Mouse (Mus musculus): ENCODE results near the gene Timm17a.
A peak's percentile ranks its signal among the peaks of the same experiment; 100 is the strongest.

Gene Timm17a

DNA sequence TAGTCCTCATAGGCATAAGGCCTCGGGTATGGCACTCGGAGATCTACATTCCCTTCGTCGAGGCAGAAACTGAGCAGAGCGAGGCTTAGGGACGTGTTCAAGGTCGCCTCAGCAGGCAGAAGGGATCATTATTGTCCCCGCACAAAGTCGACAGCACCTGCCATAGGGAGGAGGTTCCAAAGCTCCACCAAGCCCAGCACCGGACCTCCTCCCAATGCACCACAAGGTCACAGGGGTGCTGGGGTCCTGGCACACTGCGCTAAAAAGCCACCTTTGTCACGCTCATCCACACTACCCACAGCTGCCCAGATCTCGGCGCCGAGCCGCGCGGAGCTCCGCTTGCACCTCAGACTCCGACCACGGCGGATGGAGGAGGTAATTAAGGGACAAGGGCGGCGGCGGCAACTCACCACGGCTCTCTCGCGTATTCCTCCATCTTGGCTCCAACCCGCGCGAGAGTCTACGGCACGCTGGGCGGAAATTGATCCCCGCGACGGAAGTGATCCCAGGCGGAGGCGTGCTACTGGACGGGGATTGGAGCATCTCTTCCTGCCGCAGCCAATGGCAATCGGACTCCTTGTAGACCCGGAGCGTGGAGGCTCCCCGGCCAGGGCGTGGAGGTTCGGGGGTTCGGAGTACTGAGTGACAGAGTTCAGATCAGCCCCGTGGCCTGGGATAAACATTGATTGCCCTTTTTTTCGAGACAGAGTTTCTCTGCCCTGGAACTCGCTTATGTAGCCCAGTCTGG lies at the start of gene Timm17a:
Gene Timm17a, minus strand, starts transcription at position 495 of the 748 bp plus-strand sequence.
- DNase-seq: peak; percentile 87

DNA sequence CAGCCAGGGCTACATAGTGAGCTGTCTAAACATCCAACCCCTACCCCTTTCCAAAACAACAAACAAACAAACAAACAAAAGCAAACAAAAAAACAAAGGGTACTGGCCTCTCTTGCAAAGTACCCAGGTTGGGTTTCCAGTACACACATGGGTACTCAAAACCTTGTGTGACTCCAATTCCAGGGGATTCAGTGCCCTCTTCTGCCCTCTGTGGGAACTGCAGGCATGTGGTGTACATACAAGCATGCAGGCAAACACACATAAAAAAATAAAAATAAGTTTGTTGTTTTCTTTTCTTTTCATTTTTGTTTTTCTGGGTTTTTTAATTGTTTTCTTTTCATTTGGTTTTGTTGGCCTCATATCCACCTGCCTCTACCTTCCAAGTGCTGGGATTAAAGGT lies 48.5 kb upstream of the Timm17a start:
- DNase-seq: no peak

DNA sequence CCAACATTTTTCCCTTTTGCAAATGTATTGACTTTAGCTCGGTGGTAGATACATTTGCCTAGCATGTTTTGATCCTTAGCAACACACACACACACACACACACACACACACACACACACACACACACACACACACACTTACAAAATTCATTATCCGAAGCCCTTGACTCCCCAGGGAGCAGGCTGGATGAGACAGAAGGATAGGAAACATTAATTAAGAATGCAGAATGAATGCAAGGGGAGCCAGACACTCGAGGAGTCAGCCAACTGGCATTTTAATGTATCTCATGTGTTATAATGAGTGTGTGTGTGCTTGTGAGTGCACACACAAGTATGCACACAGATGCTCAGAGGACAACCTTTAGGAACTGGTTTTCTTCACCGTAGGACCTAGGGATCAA lies 47.9 kb upstream of the Timm17a start:
- no peak for DNase-seq

DNA sequence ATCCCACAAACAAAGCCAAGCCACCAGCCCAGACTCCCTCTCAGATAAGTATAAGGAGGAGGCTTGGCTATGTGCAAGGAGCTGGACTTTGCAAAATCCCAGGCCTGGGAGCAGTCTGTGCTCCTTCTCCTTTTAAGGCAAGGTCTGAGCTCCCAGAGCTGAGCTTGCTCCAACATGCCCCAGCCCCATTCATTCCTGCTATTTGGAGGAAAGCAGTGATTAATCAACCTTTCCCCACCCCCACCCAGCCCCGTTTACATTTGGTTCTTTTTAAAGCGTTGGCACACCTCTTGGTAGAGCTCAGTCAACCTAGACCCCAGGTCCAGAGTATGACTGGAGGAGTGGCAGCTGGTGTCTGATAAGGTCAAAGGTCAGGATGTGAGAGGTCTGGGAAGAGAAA lies 45.5 kb upstream of the Timm17a start:
- no peak for DNase-seq

DNA sequence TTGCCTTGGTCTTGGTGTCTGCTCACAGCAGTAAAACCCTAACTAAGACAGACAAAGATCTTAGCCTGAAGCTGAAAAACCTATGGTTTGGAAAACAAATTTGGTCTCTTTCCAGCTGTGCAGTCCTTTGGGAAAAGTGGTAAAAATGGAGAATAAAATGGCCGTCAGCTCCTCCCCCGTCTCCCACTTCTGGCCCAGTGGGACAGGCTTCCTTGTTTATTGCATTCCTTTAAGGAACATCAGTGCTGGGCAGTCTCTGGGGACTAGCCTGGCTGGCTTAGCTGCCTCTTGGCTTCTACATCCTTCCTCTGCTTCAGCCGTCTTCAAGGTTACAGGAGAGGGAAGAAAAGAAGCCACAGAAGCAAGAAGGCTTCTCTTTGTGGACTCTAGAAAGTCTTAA lies 38.4 kb upstream of the Timm17a start:
- DNase-seq: no peak

DNA sequence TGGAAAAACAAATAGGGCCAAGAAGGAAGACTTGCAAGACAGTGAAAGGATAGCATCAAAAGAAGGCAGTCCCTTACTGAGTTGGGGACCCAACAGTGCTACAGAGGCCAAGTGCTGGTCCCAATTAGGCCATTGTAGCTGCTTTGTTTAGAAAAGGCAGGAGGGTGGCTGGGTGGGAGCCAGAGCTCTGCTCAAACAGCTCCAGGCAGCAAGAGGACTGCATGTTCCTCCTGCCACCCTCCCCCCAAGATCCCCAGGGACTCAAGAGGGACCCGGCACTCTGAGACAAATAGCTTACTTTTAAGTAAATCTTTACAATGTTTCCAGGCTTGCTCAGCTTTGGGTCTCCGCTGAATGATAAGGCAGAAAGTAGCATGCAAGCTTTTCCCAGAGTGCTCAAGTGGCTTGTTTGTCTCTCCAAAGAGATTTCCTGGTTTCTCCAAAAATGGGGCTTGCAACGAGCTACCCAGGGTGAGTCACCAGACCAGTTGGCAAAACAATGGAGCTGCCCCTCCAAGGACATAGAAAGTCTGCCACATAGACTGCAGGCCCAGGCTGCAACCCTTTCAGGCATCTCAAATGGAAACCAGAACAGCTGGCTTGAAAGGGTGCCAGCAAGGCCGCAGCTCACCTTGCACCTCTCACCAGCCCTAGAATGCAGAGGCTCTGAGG lies 34.1 kb upstream of the Timm17a start:
- no peak for DNase-seq

DNA sequence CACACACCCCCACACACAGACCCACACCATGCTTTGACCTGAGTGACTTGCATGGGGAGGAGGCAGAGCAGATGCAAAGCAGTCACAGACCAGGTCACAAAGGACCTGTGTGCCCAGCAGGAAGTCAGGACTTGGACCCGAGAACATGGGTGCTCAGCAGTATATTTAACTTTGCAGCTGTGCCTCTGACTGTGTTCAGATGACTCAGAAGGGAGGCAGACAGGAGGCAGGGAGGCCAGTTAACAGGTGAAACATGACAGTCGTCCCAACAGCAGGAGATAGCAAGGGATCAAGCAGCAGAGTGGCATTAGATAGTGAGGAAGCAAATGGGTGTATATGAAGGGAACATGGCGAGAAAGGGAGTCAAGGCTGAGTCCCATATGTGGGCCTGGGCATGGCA lies 33.3 kb upstream of the Timm17a start:
- DNase-seq: no peak

DNA sequence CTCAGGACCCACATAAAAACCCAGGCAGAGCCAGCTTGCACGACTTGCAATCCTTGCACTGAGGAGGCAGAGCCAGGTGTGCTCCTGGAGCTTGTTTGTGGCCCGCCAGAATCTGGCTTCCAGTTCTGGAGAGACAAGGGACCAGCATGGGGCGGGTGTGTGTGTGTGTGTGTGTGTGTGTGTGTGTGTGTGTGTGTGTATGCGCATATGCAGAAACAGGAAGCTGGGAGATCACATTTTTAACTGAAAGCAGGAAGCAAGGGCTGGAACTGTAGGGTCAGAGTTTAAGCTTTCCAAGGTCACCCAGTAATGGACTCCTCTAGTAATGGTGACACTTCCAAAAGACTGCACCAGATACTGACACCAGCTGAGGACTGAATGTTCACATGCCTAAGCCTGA lies 30.4 kb upstream of the Timm17a start:
- DNase-seq: no peak

DNA sequence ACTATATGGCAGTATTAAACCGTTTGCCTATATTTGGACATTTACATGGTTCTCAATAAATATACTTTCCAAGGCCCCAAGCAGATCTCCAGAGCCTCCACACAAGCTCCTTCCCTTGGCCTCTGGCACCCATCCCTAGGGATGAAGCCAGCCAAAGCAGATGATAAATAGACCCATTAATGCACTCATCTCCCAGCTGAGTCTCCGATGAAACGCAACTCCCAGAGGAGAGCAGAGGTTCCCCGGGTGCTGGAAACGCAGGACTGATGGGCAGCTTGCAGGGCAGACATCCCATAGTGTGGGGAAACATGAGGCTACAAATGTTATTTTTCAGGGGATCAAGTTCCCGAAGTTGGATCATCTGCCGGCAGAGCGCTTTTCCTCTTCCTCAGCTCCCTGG lies 28.4 kb upstream of the Timm17a start:
- no peak for DNase-seq

DNA sequence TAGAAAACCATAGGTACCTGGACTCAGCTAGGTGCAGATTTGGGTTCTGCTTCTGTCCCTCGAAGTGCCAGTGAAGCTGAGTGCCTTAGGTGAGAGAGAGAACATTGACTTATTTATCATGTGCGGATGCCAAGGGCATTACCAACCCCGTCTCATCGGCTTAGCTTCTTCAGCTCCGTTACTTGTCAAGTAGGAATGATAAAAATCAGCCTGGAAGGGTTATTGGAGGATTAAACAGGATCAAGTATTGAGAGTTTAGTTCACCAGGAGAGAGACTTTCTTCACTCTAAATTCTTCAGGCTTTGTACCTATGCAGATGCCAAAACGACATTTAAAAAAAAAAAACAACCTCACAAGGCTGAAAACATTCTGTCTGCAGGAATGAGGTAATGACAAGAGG lies 17.0 kb upstream of the Timm17a start:
- no peak for DNase-seq

DNA sequence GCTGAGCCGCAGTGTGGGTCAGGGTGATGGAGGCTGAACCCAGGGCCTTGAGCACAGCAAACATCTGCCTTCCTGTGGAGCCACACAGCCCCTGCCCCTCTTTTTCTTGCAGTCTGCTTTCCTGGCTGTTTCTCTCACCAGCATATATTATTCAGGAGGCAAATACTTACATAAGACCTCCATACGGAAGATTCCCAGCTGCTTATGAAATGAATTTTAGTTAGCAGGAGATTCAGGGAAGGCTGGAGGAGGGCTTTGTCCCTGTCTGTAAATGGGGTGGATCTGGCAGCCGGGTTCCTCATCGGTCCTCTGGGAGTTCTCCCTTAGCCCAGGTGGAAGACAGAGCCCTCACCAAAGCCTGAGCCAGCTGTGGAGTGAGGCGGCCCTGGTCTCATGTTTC lies 14.8 kb upstream of the Timm17a start:
- no peak for DNase-seq

DNA sequence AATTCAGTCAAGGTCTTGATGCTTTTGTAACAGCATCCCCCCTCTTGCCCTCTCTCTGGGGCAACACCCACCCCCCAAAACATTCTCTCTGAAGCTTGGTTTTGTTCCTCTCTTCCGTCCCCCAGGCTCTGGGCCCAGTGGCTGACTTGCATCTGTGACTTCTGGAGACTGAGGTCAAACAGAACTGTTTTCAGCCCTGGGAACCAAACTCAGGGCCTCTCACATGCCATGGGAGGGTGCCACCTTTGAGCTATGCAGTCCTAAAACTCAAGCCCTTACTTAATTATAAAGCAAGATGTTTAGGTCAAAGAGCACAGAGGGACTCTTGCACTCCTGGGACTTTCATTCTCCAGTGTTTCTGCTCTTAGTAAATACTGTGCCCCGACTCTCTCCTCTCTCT lies 12.4 kb upstream of the Timm17a start:
- DNase-seq: no peak

DNA sequence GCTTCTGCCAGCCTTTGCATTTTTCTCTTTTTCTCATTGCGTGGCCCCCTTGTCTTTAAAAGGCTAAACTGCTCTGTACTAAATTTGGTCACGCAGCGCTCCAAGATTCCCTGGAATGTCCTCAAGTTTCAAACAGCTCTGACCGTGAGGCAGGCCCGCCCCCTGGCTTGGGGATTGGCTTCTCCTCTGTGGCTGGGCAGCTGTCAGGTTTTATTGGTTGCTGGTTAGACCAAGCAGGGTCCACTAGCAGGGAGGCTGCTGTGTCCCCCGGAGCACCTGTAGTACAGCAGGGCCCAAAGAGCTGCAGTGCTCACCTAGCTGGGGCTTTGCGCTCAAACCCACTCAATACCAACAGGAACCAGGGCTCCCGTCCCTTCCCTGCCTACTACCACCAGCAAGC lies 11.0 kb upstream of the Timm17a start, which contains the start of gene Lmod1:
Gene Lmod1, plus strand, starts transcription at position 237 of the 400 bp plus-strand sequence.
- DNase-seq: no peak

DNA sequence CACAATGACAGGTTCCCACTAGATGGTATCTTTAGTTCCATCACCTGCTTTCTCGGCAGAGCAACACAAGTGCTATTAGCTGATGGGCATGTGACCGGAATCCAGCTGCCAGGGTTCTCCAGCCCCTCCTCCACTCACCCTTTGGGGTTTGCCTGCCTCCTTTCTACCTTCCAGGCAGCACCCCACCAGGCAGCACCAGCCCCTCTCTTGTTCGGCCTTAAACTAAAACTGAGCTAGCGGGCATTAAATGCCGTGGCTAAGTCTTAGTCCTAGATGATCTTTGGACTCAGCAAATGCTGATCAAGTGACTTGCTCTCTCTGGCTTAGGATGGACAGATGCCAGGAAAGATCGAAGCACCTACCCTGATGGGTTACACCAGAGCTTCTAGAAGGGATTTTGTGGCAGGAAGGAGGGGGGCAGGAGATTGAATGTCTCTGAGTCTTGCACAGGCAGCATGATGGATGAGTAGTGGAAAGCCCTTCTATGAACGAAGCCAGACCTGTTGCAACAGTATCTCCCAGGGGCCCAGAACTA lies 9.9 kb upstream of the Timm17a start:
- DNase-seq: no peak

DNA sequence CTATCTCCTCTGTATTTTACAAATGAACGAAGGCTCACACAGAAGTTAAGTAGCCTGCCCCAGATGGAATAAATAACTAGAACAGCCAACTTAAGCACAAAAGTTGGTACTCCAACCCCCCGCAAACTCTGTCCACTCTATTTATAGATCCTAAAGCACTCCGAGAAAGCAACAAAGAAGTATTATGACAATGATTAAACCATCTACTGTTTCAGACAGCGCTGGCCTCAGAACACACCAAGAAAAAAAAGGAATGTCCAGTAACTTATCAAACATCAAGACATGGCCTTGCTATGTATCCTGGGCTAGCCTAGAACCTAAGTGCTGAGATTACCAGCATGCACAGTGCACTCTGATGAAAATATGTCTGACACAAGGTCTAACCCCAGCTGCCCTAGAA lies 1.4 kb downstream of the Timm17a start:
- no peak for DNase-seq

DNA sequence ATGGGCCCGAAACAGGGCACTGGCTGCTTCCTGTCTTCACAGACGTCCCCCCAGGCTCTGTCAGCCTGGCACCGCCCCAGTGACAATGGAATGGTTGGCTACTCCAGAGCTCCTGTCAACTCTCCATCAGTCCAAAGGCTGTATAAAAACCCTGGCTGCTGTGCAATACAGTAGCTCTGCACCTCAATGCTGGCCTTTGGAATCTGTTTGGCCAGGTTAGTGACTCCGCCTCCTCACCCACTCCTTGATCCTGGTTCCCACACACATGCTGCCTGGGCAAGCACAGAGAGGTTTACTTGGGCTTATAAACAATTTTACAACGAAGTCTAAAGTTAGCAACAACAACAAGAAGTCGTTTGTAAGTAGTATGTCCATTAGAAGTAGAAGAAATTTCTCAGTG lies 2.2 kb downstream of the Timm17a start:
- no peak for DNase-seq

DNA sequence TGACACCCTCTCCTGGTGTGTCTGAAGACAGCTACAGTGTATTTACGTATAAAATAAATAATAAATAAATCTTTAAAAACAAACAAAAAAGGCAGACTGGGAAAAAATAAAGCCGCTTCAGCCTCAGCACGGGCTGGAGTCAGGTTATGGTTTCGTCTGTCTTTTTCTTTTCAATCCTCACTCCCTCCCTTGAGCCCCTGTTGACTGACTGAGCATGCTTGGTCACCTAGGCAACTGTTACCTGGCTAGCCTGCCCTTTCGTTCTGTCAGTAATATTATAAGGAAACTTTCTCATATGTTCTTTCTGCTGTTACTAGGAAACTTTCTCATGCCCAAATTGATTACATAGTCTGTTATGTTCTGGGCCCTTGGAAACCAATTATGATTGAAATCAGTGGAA lies 22.7 kb downstream of the Timm17a start:
- DNase-seq: no peak

DNA sequence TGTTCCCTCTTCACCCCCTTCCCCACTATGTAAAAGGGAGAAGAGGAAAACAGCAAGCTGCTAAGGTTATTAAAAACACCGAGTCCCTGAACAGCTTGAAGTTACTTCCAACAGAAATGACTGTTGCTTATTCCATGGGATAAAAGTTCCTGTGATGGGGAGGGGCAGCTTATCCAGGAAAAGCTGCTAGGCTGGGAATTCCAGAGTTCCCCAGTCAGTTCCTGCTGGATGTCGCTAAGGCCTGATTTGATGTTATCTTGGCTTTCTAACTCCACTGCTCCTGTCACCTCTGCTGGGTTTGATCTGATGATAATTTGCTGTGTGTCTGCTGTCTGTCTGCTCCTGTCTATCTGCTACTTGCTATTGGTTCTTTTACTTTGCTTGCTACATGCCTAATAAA lies 27.3 kb downstream of the Timm17a start:
- no peak for DNase-seq

DNA sequence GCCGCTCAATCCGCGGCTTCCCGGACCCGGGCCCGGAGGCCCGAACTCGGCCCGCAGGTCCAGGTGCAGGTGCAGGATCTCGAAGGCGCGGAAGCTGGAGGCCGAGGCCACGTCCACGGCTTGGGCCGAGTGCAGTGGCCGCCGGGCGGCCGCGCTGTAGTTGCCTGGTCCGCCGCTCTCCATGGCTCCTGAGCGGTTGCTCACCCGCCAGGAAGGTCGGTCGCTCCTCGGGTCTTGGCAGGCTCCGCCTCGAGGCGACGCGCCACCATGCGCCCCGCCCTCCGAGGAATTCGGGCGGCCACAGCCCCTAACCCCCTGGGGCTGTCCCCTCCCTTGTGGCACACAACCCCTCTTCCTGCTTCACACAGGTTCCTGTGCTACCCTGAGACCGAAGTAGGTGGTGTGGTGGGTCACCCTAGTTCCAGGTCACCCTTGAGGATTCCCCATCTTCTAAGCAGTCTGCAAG lies 29.7 kb downstream of the Timm17a start, which contains the start of gene Rnpep:
Gene Rnpep, minus strand, starts transcription at position 259 of the 466 bp plus-strand sequence.
- peak; percentile 74 for DNase-seq

DNA sequence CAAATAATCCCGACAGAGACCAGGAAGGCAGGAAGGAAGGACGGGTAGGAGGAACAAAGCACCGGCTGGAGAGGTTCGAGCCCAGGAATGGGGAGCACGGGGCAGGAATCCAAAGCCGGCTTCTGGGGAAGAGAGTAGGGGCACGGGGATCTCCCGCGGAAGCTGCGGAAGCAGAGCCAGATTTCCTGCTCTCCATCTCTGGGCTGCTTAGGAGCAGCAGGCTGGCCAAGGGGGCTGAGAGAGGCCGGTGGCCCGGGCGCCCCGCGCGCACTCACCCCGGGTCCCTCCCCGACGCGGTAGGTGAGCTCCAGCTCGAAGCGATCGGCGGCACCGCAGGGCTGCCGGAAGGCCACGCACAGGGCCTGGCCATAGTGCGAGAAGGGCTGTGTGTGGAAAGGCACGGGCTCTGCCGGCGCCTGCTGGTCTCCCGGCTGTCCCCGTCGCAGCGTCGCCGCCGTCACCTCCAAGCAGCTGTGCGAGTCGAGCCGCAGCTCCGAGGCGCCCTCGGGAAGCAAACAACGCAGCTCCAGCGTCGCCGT lies 30.2 kb downstream of the Timm17a start:
- no peak for DNase-seq

DNA sequence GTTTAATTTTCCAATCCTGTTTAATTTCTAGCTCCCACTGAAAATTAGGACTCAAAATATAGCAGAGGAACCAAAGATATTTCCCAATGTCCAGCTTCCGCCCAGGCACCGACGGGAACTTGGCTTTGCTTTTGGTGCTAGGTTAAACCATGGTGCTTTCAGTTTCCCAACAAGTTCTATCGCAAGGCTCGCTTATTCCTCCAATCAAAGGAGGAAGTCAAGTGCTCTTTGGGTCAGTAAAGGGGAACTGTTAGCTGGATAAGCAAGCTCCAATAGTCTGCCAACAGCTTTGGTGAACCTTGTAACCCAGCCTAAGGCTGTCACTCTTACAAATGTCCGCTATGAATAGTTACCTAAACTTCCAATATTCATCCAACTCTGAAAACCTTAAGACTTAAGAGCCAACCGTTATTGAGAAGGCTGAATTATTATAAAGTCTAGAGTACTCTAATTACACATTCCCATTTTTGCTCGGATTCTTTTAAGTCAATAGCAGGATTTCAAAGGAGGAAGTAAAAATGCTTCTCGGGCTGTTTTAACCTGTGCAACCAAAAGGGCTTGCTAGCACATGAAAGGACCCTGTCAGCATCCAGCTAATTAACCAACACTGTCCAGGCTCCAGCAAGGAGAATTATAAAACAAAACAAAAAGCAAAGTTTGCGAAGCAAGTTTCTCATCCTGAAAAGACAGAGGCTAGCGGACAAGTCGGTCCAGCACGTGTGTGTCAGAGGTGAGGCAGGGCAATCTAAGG lies 30.9 kb downstream of the Timm17a start:
- DNase-seq: no peak

DNA sequence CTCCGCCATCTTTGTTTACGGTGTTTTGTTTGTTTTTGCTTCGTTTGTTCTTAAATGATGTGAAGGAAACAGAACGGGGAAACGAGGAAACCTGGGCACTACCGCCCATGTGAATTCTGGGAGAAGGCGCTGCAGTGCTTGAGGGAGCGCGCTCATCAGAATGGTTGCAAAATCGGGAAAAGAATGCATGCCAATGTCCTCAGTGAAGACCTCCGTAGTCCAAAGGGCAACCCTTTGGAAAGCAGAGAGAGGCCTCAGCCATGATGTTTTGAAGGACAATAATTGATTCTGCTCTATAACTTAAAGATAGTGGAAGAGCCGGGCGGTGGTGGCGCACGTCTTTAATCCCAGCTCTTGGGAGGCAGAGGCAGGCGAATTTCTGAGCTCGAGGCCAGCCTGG lies 31.7 kb downstream of the Timm17a start:
- DNase-seq: no peak

DNA sequence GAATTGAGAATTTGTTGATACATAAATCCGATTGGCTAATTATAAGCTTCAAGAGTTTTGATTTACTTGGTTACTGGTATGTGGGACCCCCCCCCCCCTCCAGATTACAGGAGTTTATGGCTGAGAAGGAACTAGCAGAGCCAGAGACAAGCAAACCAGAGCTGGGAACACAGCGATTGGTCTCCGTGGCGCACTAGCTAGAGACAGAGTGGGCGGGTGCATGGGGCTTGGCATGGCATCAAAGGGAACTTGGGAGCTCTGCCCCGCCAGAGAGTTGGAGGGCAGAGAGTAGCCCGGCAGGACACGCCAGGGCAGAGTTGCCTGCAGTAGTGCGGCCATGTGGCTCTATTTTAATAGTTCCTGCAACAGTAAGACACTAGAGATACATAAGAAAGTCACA lies 32.9 kb downstream of the Timm17a start:
- DNase-seq: peak; percentile 31
